Mouse (Mus musculus) brain, embryonic 14.5 days (tissue): Measurements from ENCODE around the gene Bcar1. TPM values are rescaled to one million over a fixed set of nuclear protein-coding genes. Genes with fewer than 3 reads are reported as not detected.

Source experiments
- DNase-seq: peaks from one replicate; pipeline ENCODE4 v3.0.0-alpha.2; 2011; ENCODE audit warnings: low read depth
- CTCF ChIP-seq: fragments of 200-500 bp; IDR thresholded peaks from 2 replicates; pipeline ENCODE4 v1.5.1; 2012; ENCODE audit warnings: inconsistent platforms, mild to moderate bottlenecking, moderate library complexity, borderline replicate concordance; ENCODE audit not compliant: insufficient read depth, insufficient read length; ENCODE audit errors: extremely low read depth
- POLR2A ChIP-seq: fragments of 200-500 bp; IDR thresholded peaks from 2 replicates; pipeline ENCODE4 v1.6.1; 2012; ENCODE audit warnings: mild to moderate bottlenecking, inconsistent platforms, borderline replicate concordance; ENCODE audit not compliant: poor library complexity, insufficient read depth, insufficient read length, severe bottlenecking; ENCODE audit errors: extremely low read depth
- polyA plus RNA-seq: library from polyadenylated mRNA; depleted of rRNA; stranded (reverse); fragments of >200 nt; gene quantifications from 2 replicates; pipeline ENCODE4 v1.2.3, GENCODE M21; 2012

The Bcar1 gene
- polyA plus RNA-seq, 1 experiment: 101 TPM

DNA sequence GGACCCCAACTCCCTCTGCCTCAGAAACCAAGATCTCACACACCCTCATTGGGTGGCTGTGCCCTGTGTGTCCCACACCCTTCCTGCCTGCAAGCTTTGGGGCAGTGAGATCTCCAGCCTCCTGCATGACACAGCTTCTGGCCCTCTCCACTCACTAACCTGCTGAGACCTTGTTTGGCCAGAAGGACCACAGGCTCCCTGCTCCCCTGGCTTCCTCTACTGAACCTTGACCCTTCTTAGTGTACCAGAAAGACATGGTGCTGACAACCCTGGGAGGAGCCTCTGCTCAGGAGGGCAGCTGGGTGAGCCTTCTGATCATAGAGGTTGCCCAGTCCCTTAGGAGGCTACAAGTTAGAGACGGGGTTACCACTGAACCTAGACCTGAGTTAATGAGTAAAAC, 34.4 kb downstream of the Bcar1 start:
- TF ChIP-seq POLR2A: no peak
- no peak for TF ChIP-seq CTCF
- DNase-seq: no peak

DNA sequence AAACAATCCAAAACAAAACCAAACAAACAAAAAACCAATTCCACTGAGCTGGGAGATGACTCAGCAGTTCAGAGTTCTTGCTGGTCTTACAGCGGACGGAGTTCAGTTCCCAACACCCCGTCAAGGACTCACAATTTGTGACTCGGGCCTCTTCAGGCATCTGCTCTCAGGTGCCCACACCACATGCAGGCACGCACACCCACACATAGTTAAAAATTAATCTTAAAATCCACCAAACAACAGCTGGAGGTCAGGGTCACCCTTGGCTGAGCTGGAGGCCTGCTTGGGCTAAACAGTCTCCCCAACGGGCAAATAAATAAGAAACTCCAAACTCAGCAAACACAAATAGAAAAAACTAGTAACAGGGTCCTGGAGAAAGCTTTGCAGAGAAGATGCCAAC, 35.3 kb downstream of the Bcar1 start:
- TF ChIP-seq CTCF (no peak), POLR2A (no peak)

DNA sequence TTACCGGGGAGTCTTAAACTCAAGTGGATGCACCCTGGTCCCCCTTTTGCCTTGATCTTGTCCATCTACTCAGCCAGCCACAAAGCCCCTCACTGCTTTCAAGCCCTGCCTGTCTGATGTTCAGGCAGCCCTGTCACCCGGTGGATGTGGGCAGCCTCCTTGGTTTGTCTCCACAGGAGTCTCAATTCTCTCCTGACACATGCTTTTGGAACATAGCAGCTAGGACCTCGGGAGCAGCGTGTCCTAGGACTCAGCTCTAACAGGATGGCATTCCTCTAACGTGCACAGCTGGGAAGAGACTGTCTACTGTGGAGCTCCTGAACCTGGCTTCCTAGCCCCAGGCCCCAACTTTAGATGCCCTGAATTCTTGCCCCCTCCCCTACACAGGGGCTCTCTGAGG, 37.9 kb downstream of the Bcar1 start:
- TF ChIP-seq POLR2A (no peak), CTCF (no peak)
- no peak for DNase-seq

More for the DNA sequence above, 35.3 kb downstream of the Bcar1 start:
- no peak for DNase-seq

DNA sequence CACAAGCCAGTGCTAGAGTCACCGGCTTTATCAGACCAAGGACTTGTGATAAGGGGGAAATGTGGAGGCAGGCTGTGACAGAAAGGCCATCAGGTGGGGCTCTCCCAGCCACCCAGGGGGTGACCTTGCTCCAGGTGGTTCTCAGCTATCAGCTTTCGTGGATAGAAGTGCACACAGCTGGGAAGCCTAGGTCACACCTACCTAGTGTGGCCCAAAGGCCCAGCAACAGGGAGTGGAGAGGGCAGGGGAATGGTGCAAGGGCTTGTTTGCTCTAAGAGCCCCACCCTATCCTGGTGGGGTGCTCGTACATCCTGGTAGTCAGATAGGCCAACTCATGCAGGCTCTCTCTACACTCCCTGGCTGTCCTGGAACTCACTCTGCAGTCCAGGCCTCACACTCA, 38.4 kb downstream of the Bcar1 start:
- no peak for DNase-seq
- TF ChIP-seq CTCF (no peak), POLR2A (no peak)

DNA sequence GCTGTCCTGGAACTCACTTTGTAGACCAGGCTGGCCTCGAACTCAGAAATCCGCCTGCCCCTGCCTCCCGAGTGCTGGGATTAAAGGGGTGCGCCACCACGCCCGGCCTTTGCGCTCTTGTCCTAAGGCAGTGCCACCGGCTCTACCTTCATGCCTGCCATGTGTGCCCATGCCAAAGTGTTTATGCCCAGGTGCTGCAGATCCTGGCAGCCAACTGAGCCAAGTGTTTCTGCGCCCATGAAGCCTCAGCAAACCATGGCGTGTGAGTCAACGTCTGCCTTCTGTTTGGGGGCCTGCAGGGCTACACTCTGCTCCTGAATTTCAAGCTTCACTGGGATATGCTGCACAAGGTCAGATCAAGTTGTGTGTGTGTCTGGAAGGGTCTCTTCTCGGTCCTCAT, 39.0 kb downstream of the Bcar1 start:
- DNase-seq: no peak
- TF ChIP-seq CTCF (no peak), POLR2A (no peak)

DNA sequence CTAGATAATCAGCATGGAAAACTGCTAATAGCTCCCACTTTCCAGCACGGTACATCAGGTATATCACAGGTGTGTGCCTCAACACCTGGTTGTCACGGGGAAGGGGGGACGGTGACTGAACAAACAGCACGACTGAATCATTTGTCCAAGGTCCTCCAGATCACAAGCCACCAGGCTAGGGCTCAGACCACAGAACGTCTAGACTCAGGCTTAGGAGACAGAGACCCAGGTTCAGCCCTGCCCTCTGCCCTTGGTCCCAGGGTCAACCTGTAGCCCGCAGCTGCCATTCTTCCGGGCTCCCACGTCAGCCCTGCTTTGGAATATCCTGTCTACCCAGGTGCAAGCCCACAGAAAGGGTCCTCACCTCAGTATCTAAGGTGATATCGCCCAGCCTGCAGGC, 42.2 kb downstream of the Bcar1 start:
- DNase-seq: no peak
- no peak for TF ChIP-seq POLR2A
- no peak for TF ChIP-seq CTCF

DNA sequence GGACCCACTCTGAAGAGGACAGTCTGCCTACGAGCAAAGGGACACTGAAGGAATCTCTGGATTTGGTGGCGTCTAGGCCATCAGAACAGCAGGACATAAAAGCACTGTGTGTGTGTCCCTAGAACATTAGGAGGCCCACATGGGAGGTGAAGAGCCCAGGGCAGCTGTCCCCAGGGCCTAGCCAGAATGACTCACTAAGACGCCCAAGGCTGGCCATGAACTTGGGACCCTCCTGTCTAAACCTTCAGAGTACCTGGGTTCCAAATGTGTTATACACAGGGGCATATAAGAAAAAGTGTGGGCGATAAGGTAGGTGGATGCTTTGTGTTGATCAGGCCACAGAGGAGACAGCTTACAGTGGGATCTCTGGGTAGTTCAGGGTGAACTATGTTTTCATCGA, 42.9 kb downstream of the Bcar1 start:
- TF ChIP-seq POLR2A (no peak), CTCF (no peak)
- DNase-seq: no peak

DNA sequence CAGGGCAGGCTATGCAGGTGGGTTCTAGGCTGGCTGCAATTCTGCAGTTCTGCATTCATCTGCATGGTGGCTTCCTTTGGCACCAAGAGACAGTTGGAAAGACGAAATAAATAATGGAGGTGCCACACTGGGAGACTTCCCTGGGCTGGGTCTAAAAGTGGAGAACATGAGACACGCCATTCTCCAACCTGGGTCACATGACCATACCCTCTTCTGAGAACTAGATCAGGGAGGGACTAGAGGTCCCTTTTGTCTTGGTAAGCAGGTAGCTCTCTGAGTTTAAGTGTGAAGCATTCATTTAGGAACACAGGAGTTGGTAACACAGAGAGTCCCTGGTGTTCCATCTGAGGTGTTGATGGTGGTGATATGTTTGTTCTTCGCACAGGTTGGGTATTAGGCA, 43.4 kb downstream of the Bcar1 start:
- no peak for TF ChIP-seq POLR2A
- no peak for TF ChIP-seq CTCF

DNA sequence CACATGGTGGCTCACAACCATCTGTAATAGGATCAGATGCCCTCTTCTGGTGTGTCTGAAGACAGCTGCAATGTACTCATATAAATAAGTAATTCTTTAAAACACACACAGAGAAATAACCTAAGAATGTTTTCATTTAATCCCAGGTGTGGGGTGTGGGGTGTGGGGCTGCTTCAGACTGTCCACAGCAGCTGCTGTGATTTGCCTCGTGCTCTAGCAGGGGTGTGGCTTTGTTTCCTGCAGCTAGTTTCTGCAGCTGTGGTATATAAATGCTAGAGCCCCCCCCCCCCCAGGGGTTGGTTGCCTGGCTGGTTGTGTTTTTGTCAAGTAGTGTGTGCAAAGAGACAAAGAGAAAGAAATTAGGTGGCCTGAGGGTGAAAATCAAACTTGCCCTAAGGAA, 44.6 kb downstream of the Bcar1 start:
- no peak for DNase-seq
- TF ChIP-seq POLR2A (no peak), CTCF (no peak)

More for the DNA sequence above, 43.4 kb downstream of the Bcar1 start:
- no peak for DNase-seq

DNA sequence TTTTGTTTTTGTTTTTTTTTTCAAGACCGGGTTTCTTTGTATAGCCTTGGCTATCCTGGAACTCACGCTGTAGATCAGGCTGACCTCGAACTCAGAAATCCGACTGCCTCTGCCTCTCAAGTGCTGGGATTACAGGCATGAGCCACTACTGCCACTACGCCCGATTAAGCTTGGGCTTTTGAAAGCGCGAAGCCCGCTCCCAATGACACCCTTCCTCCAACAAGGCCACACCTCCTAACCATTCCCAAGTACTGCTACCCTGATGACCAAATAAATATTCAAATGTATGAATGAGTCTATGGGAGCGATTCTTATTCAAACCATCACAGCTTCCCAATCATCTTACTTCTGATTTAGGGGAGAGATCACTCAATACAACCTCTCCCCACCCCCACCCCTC, 46.0 kb downstream of the Bcar1 start:
- TF ChIP-seq POLR2A (no peak), CTCF (no peak)
- DNase-seq: no peak

DNA sequence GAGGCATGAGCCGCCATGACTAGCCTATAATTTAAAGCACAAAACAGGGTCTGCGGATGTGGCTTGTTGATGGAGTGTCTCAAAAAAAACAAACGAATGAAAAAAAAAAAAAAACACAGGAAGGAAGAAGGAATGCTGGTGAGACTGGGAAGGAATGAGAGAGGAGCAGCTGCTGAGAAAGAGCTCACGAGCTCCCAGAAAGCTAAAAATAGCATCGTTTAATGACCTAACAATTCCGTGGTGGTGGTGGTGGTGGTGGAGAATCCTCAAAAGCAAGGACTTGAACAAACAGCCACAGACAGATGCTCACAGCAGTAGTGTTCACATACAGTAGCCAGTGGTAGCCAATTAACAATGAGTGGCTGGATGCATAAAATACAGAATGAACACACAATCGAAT, 48.2 kb downstream of the Bcar1 start:
- DNase-seq: peak; percentile 42
- no peak for TF ChIP-seq CTCF
- TF ChIP-seq POLR2A: no peak

DNA sequence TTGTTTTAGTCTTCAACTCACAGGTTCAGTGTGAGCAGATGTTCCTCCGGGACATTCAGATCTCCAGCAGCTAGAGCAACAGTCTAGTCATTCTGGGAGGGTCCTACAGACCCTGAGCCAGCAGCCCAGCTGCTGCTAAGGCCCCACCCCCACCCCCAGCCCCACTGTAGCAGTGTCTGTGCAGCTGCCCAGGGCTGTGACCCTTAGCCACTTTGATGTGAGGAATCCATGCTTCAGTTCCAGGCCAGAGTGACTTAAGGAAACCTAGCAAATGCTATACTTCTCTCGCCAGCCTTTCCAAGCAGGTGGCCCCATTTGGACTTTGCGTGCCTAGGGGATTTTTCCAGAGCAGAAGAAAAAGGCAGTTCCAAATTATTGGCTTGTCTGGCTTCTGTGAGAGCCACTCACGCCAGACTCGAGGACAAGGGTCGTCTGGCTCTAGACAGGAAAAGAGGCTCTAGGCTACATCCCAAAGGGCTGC, 50.3 kb downstream of the Bcar1 start:
- peak; percentile 24 for DNase-seq
- no peak for TF ChIP-seq POLR2A
- TF ChIP-seq CTCF: no peak

DNA sequence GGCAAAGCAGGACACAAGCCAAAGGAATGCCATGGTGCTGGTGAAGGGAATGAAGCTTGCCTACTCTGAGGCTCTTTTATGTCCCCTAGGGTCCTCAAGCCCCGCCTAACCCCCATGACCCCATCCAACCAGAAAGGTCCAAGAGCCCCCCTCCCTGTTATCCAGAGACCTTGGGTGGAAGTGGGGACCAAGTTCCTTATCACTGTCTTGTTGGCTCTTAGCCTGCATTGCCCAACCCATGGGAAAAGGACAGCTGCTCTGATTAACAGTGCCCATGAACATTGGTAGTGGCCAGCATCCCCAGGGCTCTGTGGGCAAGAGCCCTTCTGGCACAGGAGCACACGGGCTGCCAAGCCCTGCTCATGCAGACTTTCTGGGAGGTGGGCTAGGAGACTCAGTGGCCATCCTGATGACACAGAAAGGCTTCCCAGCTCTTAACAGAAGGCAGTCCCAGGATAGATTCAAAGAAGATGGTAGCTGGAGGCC, 52.6 kb downstream of the Bcar1 start, which contains the start of gene Ctrb1:
Gene Ctrb1, minus strand, starts transcription at position 51 of the 486 bp plus-strand sequence.
- no peak for DNase-seq
- no peak for TF ChIP-seq POLR2A
- TF ChIP-seq CTCF: no peak

DNA sequence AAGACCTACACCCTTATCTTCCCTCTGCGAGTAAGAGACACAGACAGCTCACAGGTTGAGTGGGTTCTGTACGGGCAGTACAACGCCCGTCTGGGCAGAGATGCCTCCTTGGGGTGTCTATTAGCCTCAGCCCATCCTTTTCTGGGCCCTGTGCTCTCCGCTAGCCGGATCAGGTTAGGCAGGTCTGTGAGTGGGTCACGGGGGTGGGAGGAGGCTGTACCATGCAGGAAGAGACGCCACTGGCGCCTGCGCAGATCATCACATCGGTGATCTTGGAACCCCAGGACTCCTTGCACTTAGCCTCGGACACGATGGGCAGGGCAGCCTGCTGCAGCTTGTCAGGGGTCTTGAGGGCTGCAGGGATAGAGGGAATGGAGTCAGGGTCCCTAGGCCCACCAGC, 56.7 kb downstream of the Bcar1 start:
- no peak for TF ChIP-seq CTCF
- TF ChIP-seq POLR2A: no peak
- no peak for DNase-seq
